Mouse (Mus musculus): ENCODE results near the gene Pllp.

GRCm38 (mm10) chr8:94695994-94696384 is at the start of gene Pllp:
- TF ChIP-seq EP300 (IDR thresholded peaks at IDR 0.05; ENCODE audit: insufficient read depth, low read depth, low read length), result no peak
- TF ChIP-seq CTCF (IDR thresholded peaks at IDR 0.05), result no peak
- TF ChIP-seq POLR2A (IDR thresholded peaks at IDR 0.05; ENCODE audit: insufficient read depth, low read depth, low read length), result no peak

All from heart, adult 2 months (tissue).